Mouse (Mus musculus): Measurements from ENCODE around the gene Paxx.

Gene Paxx

GRCm38 (mm10) chr2:25460551-25461309 lies at the start of gene Paxx:
TSS of gene Paxx (minus strand) at chr2:25461094.
- peak; percentile 97 for DNase-seq

DNA sequence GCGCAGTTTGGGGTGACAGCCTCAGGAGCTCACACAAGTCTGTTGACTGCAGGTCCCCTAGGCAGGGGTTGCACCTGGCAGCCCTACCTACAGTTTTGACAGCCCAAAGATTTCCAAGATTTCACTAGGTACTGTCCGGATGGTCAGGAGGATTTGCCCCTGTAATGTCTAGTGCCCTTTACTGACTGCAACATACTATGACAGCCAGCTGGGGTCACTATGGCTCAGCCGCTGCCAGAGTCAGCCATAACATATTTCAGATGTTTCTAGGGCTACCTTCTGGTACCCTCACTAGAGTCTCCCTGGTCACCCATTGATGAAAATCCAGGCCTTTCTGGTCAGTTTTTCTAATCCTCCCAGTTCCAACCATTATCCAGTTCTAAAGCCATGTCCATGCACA lies 49.0 kb upstream of the Paxx start:
- DNase-seq: no peak

GRCm38 (mm10) chr2:25506964-25507363 lies 46.1 kb upstream of the Paxx start:
- peak; percentile 31 for DNase-seq

DNA sequence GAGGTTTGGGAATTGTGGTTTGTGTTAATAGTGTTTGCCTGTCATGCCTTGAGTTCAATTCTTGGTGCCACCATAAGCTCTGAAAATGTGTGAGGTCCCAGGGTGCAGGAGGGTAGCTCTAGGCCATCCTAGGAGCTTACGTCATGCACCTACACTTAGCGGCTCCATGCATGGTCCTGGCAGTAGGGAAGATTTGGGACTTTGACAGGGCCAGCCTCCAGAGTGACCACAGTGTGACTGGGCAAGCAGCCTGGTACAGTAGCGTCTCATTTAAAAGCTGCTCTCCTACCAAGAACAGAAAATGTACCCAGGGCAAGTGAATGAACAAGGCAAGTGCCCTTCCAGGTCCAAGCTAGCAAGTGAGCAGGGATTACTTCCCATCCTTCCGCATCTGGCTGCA lies 45.0 kb upstream of the Paxx start:
- peak; percentile 47 for DNase-seq

- DNase-seq: peak; percentile 25
Measured at GRCm38 (mm10) chr2:25505000-25505399, 44.1 kb upstream of the Paxx start.

GRCm38 (mm10) chr2:25504538-25504937 lies 43.6 kb upstream of the Paxx start:
- DNase-seq: peak; percentile 31

GRCm38 (mm10) chr2:25502726-25503125 lies 41.8 kb upstream of the Paxx start:
- peak; percentile 39 for DNase-seq

DNA sequence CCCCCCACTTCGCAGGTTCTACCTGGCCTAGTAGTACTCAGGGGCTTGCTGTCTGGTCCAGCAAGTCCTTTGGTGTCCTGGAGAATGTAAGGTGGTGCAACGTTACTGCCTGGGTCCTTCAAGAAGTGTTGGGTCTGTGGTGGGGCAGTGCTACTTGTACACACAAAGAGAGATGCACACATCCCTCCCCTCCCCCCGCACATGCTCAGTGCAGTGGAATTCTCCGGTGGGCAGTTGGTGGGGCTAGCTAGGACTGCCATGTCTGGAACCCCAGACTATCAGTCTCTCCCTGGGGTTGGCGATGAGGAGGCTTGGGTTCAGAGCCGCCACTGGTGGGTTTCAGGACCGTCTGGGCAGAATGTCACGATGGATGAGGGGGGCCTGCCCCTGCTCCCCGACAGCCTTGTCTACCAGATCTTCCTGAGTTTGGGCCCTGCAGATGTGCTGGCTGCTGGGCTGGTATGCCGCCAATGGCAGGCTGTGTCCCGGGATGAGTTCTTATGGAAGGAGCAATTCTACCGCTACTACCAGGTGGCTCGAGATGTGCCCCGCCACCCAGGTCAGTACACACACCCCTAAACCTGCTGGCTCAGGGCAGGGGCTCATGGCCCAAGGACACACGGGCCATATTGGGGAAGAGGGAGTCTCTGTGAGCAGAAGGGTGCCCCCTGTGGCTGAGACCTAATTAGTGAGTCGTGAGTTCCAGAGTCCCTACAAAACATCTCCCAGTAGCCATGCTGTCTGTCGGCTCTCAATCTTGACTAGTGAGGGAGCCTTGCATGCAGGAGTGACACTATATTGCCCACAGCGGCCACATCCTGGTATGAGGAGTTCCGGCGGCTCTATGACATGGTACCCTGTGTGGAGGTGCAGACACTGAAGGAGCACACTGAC lies 40.9 kb upstream of the Paxx start, which contains the start of gene C8g:
TSS of gene C8g (minus strand) at position 127 of the 894 bp plus-strand sequence.
- DNase-seq: peak; percentile 73

GRCm38 (mm10) chr2:25500576-25501405 lies 39.9 kb upstream of the Paxx start, which contains the start of gene Fbxw5:
TSS of gene Fbxw5 (plus strand) at chr2:25500750.
- peak; percentile 90 for DNase-seq

DNA sequence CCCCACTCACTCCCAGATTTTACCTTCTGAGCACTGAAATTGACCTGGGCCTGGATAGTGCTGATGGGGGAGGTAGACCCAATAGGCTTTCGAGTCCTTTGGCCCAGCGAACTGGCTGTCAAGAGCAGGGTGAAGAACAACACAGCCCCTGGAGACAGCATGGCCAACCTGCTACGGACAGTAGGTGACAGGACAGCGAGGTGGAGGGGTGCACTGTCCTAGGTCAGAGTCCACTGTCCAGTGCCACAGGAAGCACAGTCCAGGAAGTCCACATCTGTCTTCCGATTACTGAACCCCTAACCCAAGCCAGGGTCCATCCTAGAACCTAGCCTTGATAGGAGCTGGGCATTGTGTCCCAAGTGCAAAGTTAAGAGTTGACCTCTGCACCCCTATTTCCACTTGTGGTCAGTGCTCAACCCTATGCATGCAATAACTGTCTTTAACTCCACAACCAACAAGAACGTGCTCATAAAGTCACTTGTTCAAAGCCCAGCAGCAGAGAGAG lies 39.2 kb upstream of the Paxx start:
- DNase-seq: no peak

DNA sequence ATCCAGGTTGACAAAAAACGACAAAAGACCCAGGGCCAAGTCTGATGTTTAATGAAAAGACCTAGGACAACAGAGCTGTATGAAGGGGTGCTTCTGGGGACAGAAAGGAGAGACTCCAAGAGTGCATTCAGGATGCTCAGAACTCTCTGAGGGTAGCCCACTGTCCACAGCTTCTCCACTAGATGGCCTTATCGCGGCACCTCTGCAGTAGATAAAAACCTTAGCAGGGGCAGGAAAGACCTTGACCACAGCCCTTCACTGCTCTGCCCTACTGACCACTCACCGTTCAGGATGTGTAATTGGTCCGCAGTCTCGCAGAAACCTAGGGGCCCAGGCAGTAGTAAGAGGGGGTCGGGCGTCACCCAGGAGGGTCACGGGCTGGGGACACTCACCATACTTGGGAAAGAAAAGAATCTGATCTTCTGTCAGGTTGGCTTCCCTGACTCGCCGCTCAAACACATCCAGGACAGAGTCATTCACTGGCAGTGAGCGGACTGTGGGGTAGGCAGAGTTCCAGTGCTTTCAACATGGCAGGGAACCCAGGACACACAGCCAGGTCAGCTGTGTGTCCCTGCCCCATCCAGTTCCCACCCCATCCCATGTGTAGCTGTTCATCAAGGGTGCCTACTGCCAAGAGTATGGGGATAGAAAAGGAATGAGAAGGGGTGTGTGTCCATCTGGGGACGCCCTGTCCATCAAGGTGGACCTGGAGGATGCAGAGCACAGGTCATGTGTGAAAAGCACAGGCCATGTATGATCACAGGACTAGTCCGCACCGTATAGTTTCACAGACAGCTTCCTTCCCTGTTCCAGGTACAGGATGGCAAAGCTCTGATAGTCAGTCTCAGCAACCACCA lies 38.0 kb upstream of the Paxx start:
- DNase-seq: peak; percentile 59

- DNase-seq: peak; percentile 65
Measured at GRCm38 (mm10) chr2:25497846-25498575, 37.1 kb upstream of the Paxx start.

- peak; percentile 76 for DNase-seq
Measured at GRCm38 (mm10) chr2:25496462-25496861, 35.6 kb upstream of the Paxx start.

DNA sequence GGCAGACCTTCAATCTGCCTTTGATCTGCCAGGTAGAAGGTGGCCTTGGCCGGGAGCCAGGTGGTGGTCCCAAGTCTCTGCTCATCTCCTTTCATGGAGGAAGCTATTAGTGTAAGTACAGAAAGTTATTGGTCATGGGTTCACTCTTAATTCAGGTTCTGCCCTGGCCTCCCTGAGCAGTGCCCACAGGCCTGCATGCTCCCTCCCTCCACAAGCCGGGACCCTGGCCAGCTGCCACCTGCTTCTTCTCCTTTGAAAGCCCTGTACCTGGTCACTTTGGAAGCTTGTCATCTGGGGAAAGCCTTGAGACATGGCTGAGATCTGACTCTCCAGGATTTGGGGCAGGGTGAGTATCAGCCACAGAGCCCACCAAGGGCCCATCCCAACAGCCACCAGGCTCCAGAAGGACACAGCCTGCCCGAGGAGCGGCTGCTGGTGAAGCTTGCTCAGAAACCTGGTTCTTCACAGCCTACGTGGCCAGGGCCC lies 32.6 kb upstream of the Paxx start, which contains the start of gene Lcn12:
TSS of gene Lcn12 (minus strand) at position 436 of the 486 bp plus-strand sequence.
- DNase-seq: peak; percentile 85

DNA sequence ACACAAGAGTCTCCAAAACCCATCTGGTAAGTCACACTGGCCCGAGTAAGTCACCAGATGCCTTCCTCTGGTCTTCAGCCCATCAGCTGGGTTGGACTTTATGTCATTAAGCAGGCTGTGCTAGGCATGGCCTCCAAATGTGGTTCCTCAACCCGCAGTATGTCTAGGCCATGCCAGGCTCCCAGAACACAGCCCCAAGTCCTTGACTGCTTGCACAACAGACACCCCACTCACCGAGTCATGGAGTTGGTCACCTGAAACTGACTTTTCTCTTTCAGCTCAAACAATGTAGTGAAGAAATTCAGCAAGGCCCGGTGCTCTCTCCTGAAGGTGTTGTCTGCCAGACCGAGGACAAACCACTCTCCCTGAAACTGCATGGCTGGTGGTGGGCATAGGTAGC lies 32.1 kb upstream of the Paxx start:
- DNase-seq: no peak

DNA sequence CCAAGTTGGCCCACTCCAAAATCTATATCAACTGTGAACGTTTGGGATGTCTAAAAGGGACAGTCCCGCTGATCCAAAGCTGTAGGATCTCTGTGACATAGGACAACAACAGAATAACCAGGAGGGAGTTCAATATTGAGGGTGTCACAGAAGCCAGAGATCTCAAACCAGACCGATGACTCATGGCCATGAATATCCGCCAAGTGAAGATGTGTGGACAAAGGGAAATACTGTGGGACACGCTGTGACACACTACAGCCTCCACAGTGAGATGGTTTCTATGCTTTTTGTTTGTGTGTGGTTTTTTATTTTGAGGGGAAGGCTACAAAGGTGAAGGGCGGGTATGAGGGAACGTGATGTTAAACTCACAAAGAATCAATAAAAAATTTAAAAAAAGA lies 27.8 kb upstream of the Paxx start:
- peak; percentile 74 for DNase-seq

- no peak for DNase-seq
Measured at GRCm38 (mm10) chr2:25487965-25488670, 27.2 kb upstream of the Paxx start.

- DNase-seq: peak; percentile 98
Measured at GRCm38 (mm10) chr2:25484901-25485647, 24.2 kb upstream of the Paxx start.

DNA sequence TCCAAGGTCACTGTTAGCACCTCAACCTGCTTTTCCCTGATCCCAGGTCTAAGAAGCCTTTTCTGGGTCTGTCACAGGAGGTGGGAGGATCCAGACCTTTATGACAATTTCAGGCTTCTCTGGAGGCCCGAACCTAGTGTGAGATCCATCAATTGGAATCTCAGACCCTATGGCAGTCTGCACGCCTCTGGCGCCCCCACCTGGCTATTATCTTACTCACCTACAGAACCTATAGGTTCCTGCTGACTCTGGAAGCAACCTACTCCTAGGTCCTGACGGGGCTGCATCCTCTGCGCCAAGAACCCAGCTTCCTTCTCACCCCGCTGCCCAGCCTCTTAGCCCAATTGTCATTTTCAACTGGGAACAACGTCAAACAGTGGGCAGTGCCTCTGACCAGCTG lies 22.1 kb upstream of the Paxx start:
- peak; percentile 76 for DNase-seq
